Mouse (Mus musculus) left cerebral cortex, adult 2 months (tissue): Measurements from ENCODE around the gene Syne4. TPM values are rescaled to one million over a fixed set of nuclear protein-coding genes. Genes with fewer than 3 reads are reported as not detected.

Experiments used
- DNase-seq, 2 experiments: peaks; one replicate each; pipeline ENCODE4 v3.0.0; 2021 to 2022; ENCODE audit warnings: low spot score in 2 of 2, mixed read lengths in 1 of 2; ENCODE audit errors: extremely low spot score in 1 of 2
- H3K27ac ChIP-seq: fragments of 200-600 bp; 2 replicates; pipeline ENCODE4 v1.8.1; 2022
- H3K4me3 ChIP-seq: fragments of 200-600 bp; 2 replicates; pipeline ENCODE4 v1.8.1; 2022
- CTCF ChIP-seq: fragments of 200-600 bp; IDR thresholded peaks from 2 replicates; pipeline ENCODE4 v1.8.1; 2022; ENCODE audit warnings: antibody characterized with exemption, mild to moderate bottlenecking, moderate library complexity
- intact Hi-C: fragments of 180-260 bp; cut with DNase I; formaldehyde crosslinking; loops from one replicate; pipeline ENCODE4 v1.15.1; 2025
- total RNA-seq, 2 experiments: library from RNA; stranded (reverse); gene quantifications; 2 replicates each; pipeline ENCODE4 v1.2.3; 2021

Syne4 gene
- total RNA-seq, 2 experiments from 2014 or later, result 8.8 to 19.2 TPM

- no peak for DNase-seq
- peak overlapping the region; percentile 54 for H3K4me3 ChIP-seq
- intact Hi-C loops, result no loop called here
- TF ChIP-seq CTCF, result no peak
- peak overlapping the region; percentile 87 for H3K27ac ChIP-seq
Observed at GRCm38 (mm10) chr7:30363344-30363738, 48.7 kb downstream of the Syne4 start.

- intact Hi-C loops, result no loop called here
- H3K4me3 ChIP-seq, result no peak overlapping the region
- TF ChIP-seq CTCF, result no peak
- no peak for DNase-seq
- no peak overlapping the region for H3K27ac ChIP-seq
Observed at GRCm38 (mm10) chr7:30367466-30367865, 52.9 kb downstream of the Syne4 start.

Other genes with a start within 250 kb of the Syne4 start
- 1 to 10 TPM; 3.6 to 3.8 TPM for gene Zfp82, start 241.9 kb upstream of the Syne4 start, total RNA-seq
- gene Gm26920, start 224.4 kb upstream of the Syne4 start, total RNA-seq, result 1 to 10 TPM; 1.1 to 1.4 TPM
- 1 to 10 TPM; 7.0 to 7.2 TPM for gene Zfp566, start 224.3 kb upstream of the Syne4 start, total RNA-seq
- gene Zfp260, start 220.0 kb upstream of the Syne4 start, total RNA-seq, result 10 to 100 TPM; 71.7 to 72.1 TPM
- 10 to 100 TPM; 34.3 to 37.8 TPM for gene Zfp382, start 192.9 kb upstream of the Syne4 start, total RNA-seq
- gene Zfp146, start 145.1 kb upstream of the Syne4 start, total RNA-seq, result 10 to 100 TPM; 47.3 to 49.9 TPM
- 1 to 10 TPM; 2.9 to 7.2 TPM for gene Cox7a1, start 130.7 kb upstream of the Syne4 start, total RNA-seq
- 100 to 1,000 TPM; 173 to 175 TPM for gene Capns1, start 116.0 kb upstream of the Syne4 start, total RNA-seq
- gene Polr2i, start 82.9 kb upstream of the Syne4 start, total RNA-seq, result 10 to 100 TPM; 53.3 to 56.3 TPM
- 100 to 1,000 TPM; 125 to 133 TPM for gene Tbcb, start 82.5 kb upstream of the Syne4 start, total RNA-seq
- gene Ovol3, start 79.1 kb upstream of the Syne4 start, total RNA-seq, result not detected
- not detected for gene Thap8, start 34.7 kb upstream of the Syne4 start, total RNA-seq
- 1 to 10 TPM; 1.0 to 1.6 TPM for gene Wdr62, start 34.4 kb upstream of the Syne4 start, total RNA-seq
- 100 to 1,000 TPM; 488 to 492 TPM for gene Clip3, start 23.1 kb upstream of the Syne4 start, total RNA-seq
- 10 to 100 TPM; 65.7 to 71.4 TPM for gene Alkbh6, start 6.1 kb upstream of the Syne4 start, total RNA-seq
- gene E130208F15Rik, start 6.9 kb downstream of the Syne4 start, total RNA-seq, result under 1 TPM in 1 of 2 experiments, not detected in 1; 0.66 TPM
- gene Sdhaf1, start 9.1 kb downstream of the Syne4 start, total RNA-seq, result 1 to 10 TPM; 7.0 to 8.0 TPM
- gene Lrfn3, start 48.0 kb downstream of the Syne4 start, total RNA-seq, result 10 to 100 TPM; 33.0 to 36.4 TPM
- gene Tyrobp, start 99.0 kb downstream of the Syne4 start, total RNA-seq, result 10 to 100 TPM; 25.9 to 26.6 TPM
- 1 to 10 TPM in 1 of 2 experiments, not detected in 1; 3.1 TPM for gene Hcst, start 105.0 kb downstream of the Syne4 start, total RNA-seq
- 1 to 10 TPM; 3.9 to 5.1 TPM for gene Nfkbid, start 106.9 kb downstream of the Syne4 start, total RNA-seq
- 1,000 to 10,000 TPM; 1,205 to 1,260 TPM for gene Aplp1, start 130.7 kb downstream of the Syne4 start, total RNA-seq
- 10 to 100 TPM; 11.0 to 11.9 TPM for gene Kirrel2, start 142.9 kb downstream of the Syne4 start, total RNA-seq
- gene Nphs1, start 143.5 kb downstream of the Syne4 start, total RNA-seq, result 1 to 10 TPM in 1 of 2 experiments, under 1 TPM in 1; 0.79 to 1.1 TPM
- gene Prodh2, start 178.8 kb downstream of the Syne4 start, total RNA-seq, result not detected
- gene Arhgap33, start 220.3 kb downstream of the Syne4 start, total RNA-seq, result 100 to 1,000 TPM; 182 to 220 TPM
- 1 to 10 TPM; 4.4 to 5.0 TPM for gene Hspb6, start 237.4 kb downstream of the Syne4 start, total RNA-seq
- 1 to 10 TPM; 4.9 to 5.2 TPM for gene Proser3, start 237.5 kb downstream of the Syne4 start, total RNA-seq
- 10 to 100 TPM; 42.9 to 43.2 TPM for gene Lin37, start 245.0 kb downstream of the Syne4 start, total RNA-seq
- 10 to 100 TPM; 67.4 to 74.4 TPM for gene U2af1l4, start 248.5 kb downstream of the Syne4 start, total RNA-seq
- 1 to 10 TPM; 6.4 to 8.8 TPM for gene Gm49396, start 248.5 kb downstream of the Syne4 start, total RNA-seq
- gene Psenen, start 248.8 kb downstream of the Syne4 start, total RNA-seq, result 10 to 100 TPM; 84.9 to 93.8 TPM